Mouse (Mus musculus) neutrophil, adult 5-6 weeks (primary cell): ENCODE data around the gene Cldn11. TPM values are rescaled to one million over a fixed set of nuclear protein-coding genes. Genes with fewer than 3 reads are reported as not detected.
"Not testable (repeated sequence)": the region's sequence is repeated elsewhere in the genome, so short reads cannot be mapped to it uniquely, and the experiment has no call there.

ENCODE experiments used
- ATAC-seq: fragments of 151-379, 151-347 bp; 2 replicates; pipeline ENCODE4 v1.8.0; 2017; ENCODE audit warnings: mild to moderate bottlenecking, moderate TSS enrichment; ENCODE audit not compliant: insufficient number of reproducible peaks, poor library complexity, low FRiP score, severe bottlenecking; ENCODE audit errors: extremely low read depth
- total RNA-seq: library from RNA; stranded (forward); fragments of 200-1000 nt; gene quantifications from 2 replicates; pipeline ENCODE4 v1.2.3, GENCODE M21; 2017

The Cldn11 gene
- not detected in 2 replicates for total RNA-seq

GRCm38 (mm10) chr3:31149706-31150105 is at the start of gene Cldn11:
Gene Cldn11 (plus strand): TSS chr3:31149920.
- no peak for ATAC-seq

- no peak for ATAC-seq
Observed at GRCm38 (mm10) chr3:31100026-31100425, 49.7 kb upstream of the Cldn11 start.

GRCm38 (mm10) chr3:31100802-31101201 is 48.9 kb upstream of the Cldn11 start:
- no peak for ATAC-seq

GRCm38 (mm10) chr3:31104936-31105335 is 44.8 kb upstream of the Cldn11 start:
- no peak for ATAC-seq

GRCm38 (mm10) chr3:31106597-31106996 is 43.1 kb upstream of the Cldn11 start:
- ATAC-seq, result peak; percentile 78

- ATAC-seq, result no peak
Observed at GRCm38 (mm10) chr3:31107674-31108073, 42.0 kb upstream of the Cldn11 start.

- ATAC-seq, result peak; percentile 67
Observed at GRCm38 (mm10) chr3:31109108-31109507, 40.6 kb upstream of the Cldn11 start.

- no peak for ATAC-seq
Observed at GRCm38 (mm10) chr3:31123098-31123497, 26.6 kb upstream of the Cldn11 start.

- no peak for ATAC-seq
Observed at GRCm38 (mm10) chr3:31126303-31126702, 23.4 kb upstream of the Cldn11 start.

GRCm38 (mm10) chr3:31126848-31127247 is 22.9 kb upstream of the Cldn11 start:
- no peak for ATAC-seq

- ATAC-seq, result no peak
Observed at GRCm38 (mm10) chr3:31129766-31130165, 20.0 kb upstream of the Cldn11 start.

GRCm38 (mm10) chr3:31133664-31134063 is 16.1 kb upstream of the Cldn11 start:
- ATAC-seq, result no peak

GRCm38 (mm10) chr3:31134246-31134645 is 15.5 kb upstream of the Cldn11 start:
- ATAC-seq, result no peak

GRCm38 (mm10) chr3:31134696-31135095 is 15.0 kb upstream of the Cldn11 start:
- ATAC-seq, result no peak

GRCm38 (mm10) chr3:31136591-31136990 is 13.1 kb upstream of the Cldn11 start:
- not testable (repeated sequence) for ATAC-seq

- ATAC-seq, result peak; percentile 80
Observed at GRCm38 (mm10) chr3:31138454-31139424, 11.0 kb upstream of the Cldn11 start.

- ATAC-seq, result no peak
Observed at GRCm38 (mm10) chr3:31141621-31142020, 8.1 kb upstream of the Cldn11 start.

GRCm38 (mm10) chr3:31145222-31145621 is 4.5 kb upstream of the Cldn11 start:
- not testable (repeated sequence) for ATAC-seq

GRCm38 (mm10) chr3:31145641-31146290 is 4.0 kb upstream of the Cldn11 start:
- ATAC-seq, result peak; percentile 83

GRCm38 (mm10) chr3:31148595-31148994 is 1.1 kb upstream of the Cldn11 start:
- ATAC-seq, result no peak
